Mouse (Mus musculus) liver, adult 2 months (tissue): ENCODE measurements at regions not wholly inside any gene's neighbourhood (a gene's known extent, or its start where the extent isn't known, plus 50 kb on each side); places are given as distances from the start of the nearest gene placed in this dataset.

Experiments
- CTCF ChIP-seq: fragments of 200-500 bp; IDR thresholded peaks from 2 replicates; pipeline ENCODE4 v1.5.1; 2011; ENCODE audit warnings: low read depth, low read length, control low read depth
- POLR2A ChIP-seq: fragments of 200-500 bp; IDR thresholded peaks from 2 replicates; pipeline ENCODE4 v1.6.1; 2011; ENCODE audit warnings: low read length, control low read depth; ENCODE audit not compliant: insufficient read depth; ENCODE audit errors: extremely low read depth

- TF ChIP-seq CTCF (no peak), POLR2A (no peak)
Observed at GRCm38 (mm10) chr9:50101061-50101460, 243.7 kb downstream of the Rpl10-ps3 start.
